ENCODE assay signal across 23 mouse cellular contexts in genomic region chr16:52280186-52280585, GRCm38 (mm10).
DNase-seq lines count a peak whose midpoint lies in the region; ATAC-seq lines count a peak whose summit lies in the region.
"Had no signal": no experiment of that assay in that cellular context is flagged by ENCODE, and none has a peak within 500 bp of the region (broad histone marks: within the 10 kb centered on the region; RNA-seq: fewer than 3 reads in every experiment).

No protein-coding gene starts in this region.

- no peaks in the 10 kb centered on the region for H3K36me3 ChIP-seq in hindbrain, embryonic 13.5 days
- no peaks in the 10 kb centered on the region for H3K36me3 ChIP-seq in hindbrain, embryonic 10.5 days
- no peaks in the 10 kb centered on the region for H3K36me3 ChIP-seq in neural tube, embryonic 13.5 days
- H3K36me3 ChIP-seq in neural tube, embryonic 15.5 days: 0 out of 2 replicates have a peak, but pooled peaks cover 2% of the 10 kb centered on the region
- H3K36me3 ChIP-seq: embryonic facial prominence, embryonic 12.5 days; intestine, embryonic 15.5 days; liver, embryonic 12.5 days; midbrain, embryonic 15.5 days; stomach, embryonic 15.5 days had no signal

- ATAC-seq in hindbrain, embryonic 13.5 days (ENCODE audit: low FRiP score): peak; percentile 52; the same call in 1 of the 2 replicates
- ATAC-seq in neural tube, embryonic 13.5 days (ENCODE audit: low read depth): 0 out of 2 replicates have a peak, but pooled peaks have one; percentile 53
- ATAC-seq in neural tube, embryonic 15.5 days (ENCODE audit: low FRiP score): peak; percentile 53
- ATAC-seq: intestine, embryonic 15.5 days; liver, embryonic 12.5 days; midbrain, embryonic 15.5 days had no signal

- no peak overlapping the region for H3K4me3 ChIP-seq in hindbrain, embryonic 13.5 days
- no peak overlapping the region for H3K4me3 ChIP-seq in hindbrain, embryonic 10.5 days
- H3K4me3 ChIP-seq in neural tube, embryonic 13.5 days: no peak overlapping the region
- no peak overlapping the region for H3K4me3 ChIP-seq in neural tube, embryonic 15.5 days (replicated peaks)
- H3K4me3 ChIP-seq: embryonic facial prominence, embryonic 12.5 days; heart, embryonic 10.5 days; intestine, embryonic 15.5 days; limb, embryonic 13.5 days; liver, embryonic 12.5 days; midbrain, embryonic 15.5 days; stomach, embryonic 15.5 days had no signal

- no peaks in the 10 kb centered on the region for H3K27me3 ChIP-seq in hindbrain, embryonic 13.5 days
- H3K27me3 ChIP-seq in hindbrain, embryonic 10.5 days (ENCODE audit: insufficient read depth, poor library complexity, severe bottlenecking): no peaks in the 10 kb centered on the region
- H3K27me3 ChIP-seq in neural tube, embryonic 13.5 days: no peaks in the 10 kb centered on the region
- H3K27me3 ChIP-seq in neural tube, embryonic 15.5 days (replicated peaks): no peaks in the 10 kb centered on the region
- H3K27me3 ChIP-seq: embryonic facial prominence, embryonic 12.5 days; intestine, embryonic 15.5 days; limb, embryonic 13.5 days; liver, embryonic 12.5 days; midbrain, embryonic 15.5 days; stomach, embryonic 15.5 days had no signal

- DNase-seq in hindbrain, embryonic 10.5 days (ENCODE audit: low spot score): no peak
- DNase-seq in neural tube, embryonic 10.5 days (ENCODE audit: extremely low spot score, low spot score): no peak
- DNase-seq in cerebellum, postnatal 14 days: peak; percentile 48 to 77
- DNase-seq in layer of hippocampus, adult 9-11 months: no peak
- no peak for DNase-seq in kidney, postnatal 36 days
- DNase-seq: adrenal gland, postnatal 14 days; heart, postnatal 4 days; kidney, adult 8-10 months; kidney, postnatal 10 days; lung, adult 18-20 months; retina, postnatal 1 day; right cerebral cortex, postnatal 4 days; thymus, postnatal 36 days had no signal

- H3K27ac ChIP-seq in hindbrain, embryonic 13.5 days: no peak overlapping the region
- no peak overlapping the region for H3K27ac ChIP-seq in hindbrain, embryonic 10.5 days
- H3K27ac ChIP-seq in neural tube, embryonic 13.5 days (replicated peaks): no peak overlapping the region
- H3K27ac ChIP-seq in neural tube, embryonic 15.5 days (replicated peaks): 0 out of 2 replicates have a peak overlapping the region, but pooled peaks have one; percentile 5
- H3K27ac ChIP-seq: embryonic facial prominence, embryonic 12.5 days; heart, embryonic 10.5 days; intestine, embryonic 15.5 days; limb, embryonic 13.5 days; liver, embryonic 12.5 days; midbrain, embryonic 15.5 days; stomach, embryonic 15.5 days had no signal

- 58% methylated on average over 2 of the region's 2 CpGs for WGBS in hindbrain, embryonic 13.5 days
- 78% methylated on average over 2 of the region's 2 CpGs for WGBS in hindbrain, embryonic 10.5 days
- 51% methylated on average over 2 of the region's 2 CpGs for WGBS in neural tube, embryonic 13.5 days
- WGBS in neural tube, embryonic 15.5 days: 55% methylated on average over 2 of the region's 2 CpGs

- no peaks in the 10 kb centered on the region for H3K9me3 ChIP-seq in hindbrain, embryonic 13.5 days
- H3K9me3 ChIP-seq in hindbrain, embryonic 10.5 days: no peaks in the 10 kb centered on the region
- no peaks in the 10 kb centered on the region for H3K9me3 ChIP-seq in neural tube, embryonic 13.5 days
- H3K9me3 ChIP-seq in neural tube, embryonic 15.5 days (replicated peaks): no peaks in the 10 kb centered on the region
- H3K9me3 ChIP-seq: embryonic facial prominence, embryonic 12.5 days; heart, embryonic 10.5 days; intestine, embryonic 15.5 days; limb, embryonic 13.5 days; liver, embryonic 12.5 days; midbrain, embryonic 15.5 days; stomach, embryonic 15.5 days had no signal

- no peaks in the 10 kb centered on the region for H3K4me1 ChIP-seq in hindbrain, embryonic 13.5 days (replicated peaks)
- H3K4me1 ChIP-seq in hindbrain, embryonic 10.5 days (replicated peaks): no peaks in the 10 kb centered on the region
- no peaks in the 10 kb centered on the region for H3K4me1 ChIP-seq in neural tube, embryonic 13.5 days (replicated peaks)
- H3K4me1 ChIP-seq in neural tube, embryonic 15.5 days: no peaks in the 10 kb centered on the region
- H3K4me1 ChIP-seq: embryonic facial prominence, embryonic 12.5 days; heart, embryonic 10.5 days; intestine, embryonic 15.5 days; limb, embryonic 13.5 days; liver, embryonic 12.5 days; midbrain, embryonic 15.5 days; stomach, embryonic 15.5 days had no signal

- no peak overlapping the region for H3K4me2 ChIP-seq in hindbrain, embryonic 13.5 days
- H3K4me2 ChIP-seq in neural tube, embryonic 13.5 days: no peak overlapping the region
- H3K4me2 ChIP-seq in neural tube, embryonic 15.5 days: no peak overlapping the region
- H3K4me2 ChIP-seq: embryonic facial prominence, embryonic 12.5 days; intestine, embryonic 15.5 days; limb, embryonic 13.5 days; liver, embryonic 12.5 days; midbrain, embryonic 15.5 days; stomach, embryonic 15.5 days had no signal

- H3K9ac ChIP-seq in hindbrain, embryonic 13.5 days: no peak overlapping the region
- H3K9ac ChIP-seq in neural tube, embryonic 13.5 days: no peak overlapping the region
- no peak overlapping the region for H3K9ac ChIP-seq in neural tube, embryonic 15.5 days (replicated peaks)
- H3K9ac ChIP-seq: embryonic facial prominence, embryonic 12.5 days; intestine, embryonic 15.5 days; limb, embryonic 13.5 days; liver, embryonic 12.5 days; midbrain, embryonic 15.5 days; stomach, embryonic 15.5 days had no signal

Comparison
In these comparisons a context has a peak if more than half of its experiments do, and no peak if none do; other contexts are left out.
1. DNase-seq: peak in cerebellum, postnatal 14 days (2 of 2); none in hindbrain, embryonic 10.5 days (single experiment), neural tube, embryonic 10.5 days (single experiment), layer of hippocampus, adult 9-11 months (single experiment) and kidney, postnatal 36 days (0 of 2).
2. Peak in every context shown above with its lines, with median percentiles within 50 percentile points of each other: ATAC-seq.